8 mouse cellular contexts compared by ENCODE assay signal in genomic region chr6:54992141-54992540, GRCm38 (mm10). TPM values are rescaled to one million over a fixed set of nuclear protein-coding genes. Genes with fewer than 3 reads are reported as not detected.
A peak's percentile ranks its signal among the peaks of the same experiment; 100 is the strongest.
DNase-seq lines count a peak whose midpoint lies in the region; ATAC-seq and TF ChIP-seq lines count a peak whose summit lies in the region.

No protein-coding gene starts in this region.

- H3K27ac ChIP-seq in left cerebral cortex, adult 2 months: peak overlapping the region; percentile 89
- H3K27ac ChIP-seq in embryonic facial prominence, embryonic 13.5 days: no peak overlapping the region
- H3K27ac ChIP-seq in limb, embryonic 10.5 days: peak overlapping the region; percentile 73
- H3K27ac ChIP-seq in neural tube, embryonic 14.5 days (ENCODE audit: low read depth, low read length): peak overlapping the region; percentile 58; the same call in 1 of the 2 replicates

- peak overlapping the region; percentile 94 for H3K4me2 ChIP-seq in embryonic facial prominence, embryonic 13.5 days
- peak overlapping the region; percentile 78 for H3K4me2 ChIP-seq in neural tube, embryonic 14.5 days (ENCODE audit: low read depth, low read length)

- H3K9ac ChIP-seq in embryonic facial prominence, embryonic 13.5 days: peak overlapping the region; percentile 71
- H3K9ac ChIP-seq in neural tube, embryonic 14.5 days (replicated peaks; ENCODE audit: low read depth, low read length): peak overlapping the region; percentile 45

- H3K4me1 ChIP-seq in embryonic facial prominence, embryonic 13.5 days: peaks cover 4% of the 10 kb centered on the region
- peaks cover 15% of the 10 kb centered on the region for H3K4me1 ChIP-seq in limb, embryonic 10.5 days
- H3K4me1 ChIP-seq in neural tube, embryonic 14.5 days (ENCODE audit: control insufficient read depth, insufficient read depth, low read length): no peaks in the 10 kb centered on the region

- DNase-seq in left cerebral cortex, adult 2 months (ENCODE audit: extremely low spot score in 1 of 2, low spot score in 2 of 2): no peak
- DNase-seq in left cerebral cortex, adult 8-10 months (ENCODE audit: low spot score in 2 of 2): no peak
- DNase-seq in limb, embryonic 10.5 days (ENCODE audit: low spot score): no peak
- DNase-seq in left cerebral cortex, postnatal 36 days (ENCODE audit: low spot score in 2 of 2): no peak
- no peak for DNase-seq in embryo, embryonic 10.5 days (ENCODE audit: low spot score)
- no peak for DNase-seq in c-Kit-positive CD71-positive TER-119-positive erythroid progenitor cells, embryonic 14.5 days (ENCODE audit: low spot score)

- WGBS in embryonic facial prominence, embryonic 13.5 days: 6% methylated on average over 7 of the region's 7 CpGs
- WGBS in limb, embryonic 10.5 days: 11% methylated on average over 7 of the region's 7 CpGs
- 7% methylated on average over 7 of the region's 7 CpGs for WGBS in neural tube, embryonic 14.5 days

- TF ChIP-seq CTCF in left cerebral cortex, adult 2 months (IDR thresholded peaks at IDR 0.05): no peak

- 0 out of 2 replicates have a peak, but pooled peaks cover 3% of the 10 kb centered on the region for H3K27me3 ChIP-seq in embryonic facial prominence, embryonic 13.5 days
- no peaks in the 10 kb centered on the region for H3K27me3 ChIP-seq in limb, embryonic 10.5 days (ENCODE audit: low read depth, poor library complexity, severe bottlenecking)
- no peaks in the 10 kb centered on the region for H3K27me3 ChIP-seq in neural tube, embryonic 14.5 days (ENCODE audit: control insufficient read depth, insufficient read depth, low read length)

- ATAC-seq in embryonic facial prominence, embryonic 13.5 days (ENCODE audit: insufficient number of reproducible peaks, insufficient read depth, low FRiP score, low TSS enrichment, low read depth): no peak
- ATAC-seq in neural tube, embryonic 14.5 days (ENCODE audit: low read depth): no peak

- intact Hi-C loops in left cerebral cortex, adult 2 months (cut with DNase I): loop anchor here (2.0 to 5.0 kb wide), 4 partner anchors 75 to 395 kb away; partner anchors contain the start of genes Fkbp14, Plekha8 and Znrf2
- intact Hi-C loops in left cerebral cortex, postnatal 36 days (cut with DNase I): loop anchor here (5.0 kb wide), 1 partner anchor 175 kb away; the partner anchor contains the start of gene Znrf2

- no peaks in the 10 kb centered on the region for H3K9me3 ChIP-seq in embryonic facial prominence, embryonic 13.5 days
- H3K9me3 ChIP-seq in limb, embryonic 10.5 days (replicated peaks): no peaks in the 10 kb centered on the region
- no peaks in the 10 kb centered on the region for H3K9me3 ChIP-seq in neural tube, embryonic 14.5 days (ENCODE audit: control insufficient read depth, low read length)

- peak overlapping the region; percentile 63 for H3K4me3 ChIP-seq in left cerebral cortex, adult 2 months
- H3K4me3 ChIP-seq in embryonic facial prominence, embryonic 13.5 days: peak overlapping the region; percentile 58
- peak overlapping the region; percentile 61 for H3K4me3 ChIP-seq in limb, embryonic 10.5 days
- H3K4me3 ChIP-seq in neural tube, embryonic 14.5 days (ENCODE audit: low read depth, low read length): peak overlapping the region; percentile 52

- no peaks in the 10 kb centered on the region for H3K36me3 ChIP-seq in embryonic facial prominence, embryonic 13.5 days
- H3K36me3 ChIP-seq in limb, embryonic 10.5 days: no peaks in the 10 kb centered on the region
- H3K36me3 ChIP-seq in neural tube, embryonic 14.5 days (ENCODE audit: control insufficient read depth, insufficient read depth, low read length): no peaks in the 10 kb centered on the region

RNA-seq across cellular contexts. Expression of gene Ggct, which starts 0.6 kb away (rescaled TPM):
- 10 to 100 TPM; 27.7 to 29.3 TPM for total RNA-seq in left cerebral cortex, adult 2 months (2021)
- 10 to 100 TPM; 21.8 to 29.0 (median 23.8) TPM for total RNA-seq in left cerebral cortex, adult 8-10 months (2022)
- polyA plus RNA-seq in embryonic facial prominence, embryonic 13.5 days (2015; fragmentation: Nextera tagmentation; extraction: Ambion mirVana): 9.9 and 10.8 TPM in 2 replicates
- polyA plus RNA-seq in limb, embryonic 10.5 days (2016; fragmentation: Nextera tagmentation; extraction: Ambion mirVana): 8.5 and 11.9 TPM in 2 replicates
- polyA plus RNA-seq in neural tube, embryonic 14.5 days (2014; fragmentation: Nextera tagmentation; extraction: Ambion mirVana): 19.0 and 19.8 TPM in 2 replicates
- 10 to 100 TPM; 24.0 to 25.0 TPM for total RNA-seq in left cerebral cortex, postnatal 36 days (2021)

RNA-seq across cellular contexts. Expression of gene Nod1, which starts 19.7 kb away (rescaled TPM):
- 1 to 10 TPM; 3.4 to 4.3 TPM for total RNA-seq in left cerebral cortex, adult 2 months (2021)
- total RNA-seq in left cerebral cortex, adult 8-10 months (2022): 1 to 10 TPM; 4.0 to 6.1 (median 4.3) TPM
- 4.9 and 7.2 TPM in 2 replicates for polyA plus RNA-seq in embryonic facial prominence, embryonic 13.5 days (2015; fragmentation: Nextera tagmentation; extraction: Ambion mirVana)
- polyA plus RNA-seq in limb, embryonic 10.5 days (2016; fragmentation: Nextera tagmentation; extraction: Ambion mirVana): 1.4 and 1.7 TPM in 2 replicates
- polyA plus RNA-seq in neural tube, embryonic 14.5 days (2014; fragmentation: Nextera tagmentation; extraction: Ambion mirVana): 1.7 and 3.7 TPM in 2 replicates
- 1 to 10 TPM; 4.3 to 4.7 TPM for total RNA-seq in left cerebral cortex, postnatal 36 days (2021)

RNA-seq across cellular contexts. Expression of gene Gars, which starts 45.7 kb away (rescaled TPM):
- total RNA-seq in left cerebral cortex, adult 2 months (2021): 100 to 1,000 TPM; 134 to 142 TPM
- 100 to 1,000 TPM; 138 to 142 (median 140) TPM for total RNA-seq in left cerebral cortex, adult 8-10 months (2022)
- 111 and 129 TPM in 2 replicates for polyA plus RNA-seq in embryonic facial prominence, embryonic 13.5 days (2015; fragmentation: Nextera tagmentation; extraction: Ambion mirVana)
- polyA plus RNA-seq in limb, embryonic 10.5 days (2016; fragmentation: Nextera tagmentation; extraction: Ambion mirVana): 186 and 208 TPM in 2 replicates
- 191 and 213 TPM in 2 replicates for polyA plus RNA-seq in neural tube, embryonic 14.5 days (2014; fragmentation: Nextera tagmentation; extraction: Ambion mirVana)
- 100 to 1,000 TPM; 126 to 146 TPM for total RNA-seq in left cerebral cortex, postnatal 36 days (2021)
